Mouse (Mus musculus): ENCODE results near the gene Rangrf. TPM values are rescaled to one million over a fixed set of nuclear protein-coding genes. Genes with fewer than 3 reads are reported as not detected.
"Not testable (repeated sequence)": the region's sequence is repeated elsewhere in the genome, so short reads cannot be mapped to it uniquely, and the experiment has no call there.

Rangrf gene
- polyA plus RNA-seq, 1 experiment: 24.1 TPM

DNA sequence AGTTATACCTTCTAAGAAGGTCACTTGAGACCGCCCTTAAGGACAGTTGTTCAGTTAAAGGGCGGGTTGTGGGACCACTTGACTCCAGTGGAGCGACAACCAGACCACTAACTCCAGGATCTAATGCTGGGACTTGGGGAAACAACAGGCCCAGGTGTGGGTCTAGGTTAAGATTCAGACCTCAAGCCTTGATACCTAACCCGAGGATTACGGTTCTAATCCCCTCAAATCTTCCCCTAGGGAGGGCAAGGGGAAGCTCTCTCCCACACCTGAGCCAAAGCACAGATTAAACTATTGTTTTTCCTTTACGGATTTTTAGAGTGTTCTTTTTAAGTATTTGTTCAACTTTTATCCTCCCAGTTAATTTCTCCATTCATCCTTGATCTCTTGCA lies 930 bp downstream of the Rangrf start:
- TF ChIP-seq CTCF (IDR thresholded peaks at IDR 0.05; ENCODE audit: borderline replicate concordance, extremely low read depth, insufficient read depth, insufficient read length) (no peak), POLR2A (IDR thresholded peaks at IDR 0.05; ENCODE audit: borderline replicate concordance, extremely low read depth, insufficient read depth, insufficient read length, poor library complexity, severe bottlenecking) (no peak)
- no peak for DNase-seq (ENCODE audit: low read depth)

DNA sequence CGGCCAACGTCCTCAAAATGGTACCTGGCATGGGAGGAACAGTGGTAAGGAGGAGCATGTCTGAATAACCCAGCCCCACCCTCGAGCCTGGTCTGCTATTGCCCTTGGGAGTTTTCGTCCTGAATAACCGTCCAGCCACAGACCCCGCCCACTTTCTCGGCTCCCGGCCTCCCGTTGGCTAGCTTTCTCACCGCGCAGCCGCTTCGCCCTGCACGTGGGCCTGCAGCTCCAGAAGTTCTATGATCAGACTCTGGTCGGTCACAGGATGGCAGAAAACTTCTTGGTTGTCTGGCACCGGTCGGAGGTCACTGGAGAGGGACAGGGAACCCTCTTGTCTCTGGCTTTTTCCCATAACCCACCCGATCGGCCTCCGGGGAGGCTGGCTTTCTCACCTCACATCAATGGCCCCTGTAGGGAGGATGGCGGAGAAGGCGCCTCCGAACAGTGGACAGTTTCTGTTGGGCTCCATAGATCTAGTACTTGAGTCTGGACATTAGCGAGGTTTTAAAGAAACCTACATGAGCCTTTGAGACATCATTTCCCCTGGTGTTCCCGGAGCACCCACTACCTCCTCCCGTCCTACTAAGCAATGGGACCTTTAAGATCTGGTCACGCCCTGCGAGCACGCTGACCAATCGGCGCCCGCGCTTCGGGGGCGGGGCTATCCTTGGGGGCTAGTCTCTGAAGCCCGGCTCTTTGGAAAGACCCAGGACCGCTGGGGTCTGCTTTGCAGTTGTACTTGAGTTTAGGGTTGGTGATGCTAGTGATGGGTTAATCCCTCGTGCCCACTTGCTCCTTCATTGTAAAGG lies 1.5 kb downstream of the Rangrf start:
- peak; percentile 89 for DNase-seq (ENCODE audit: low read depth)

- no peak for DNase-seq (ENCODE audit: low read depth)
- TF ChIP-seq POLR2A (IDR thresholded peaks at IDR 0.05; ENCODE audit: borderline replicate concordance, extremely low read depth, insufficient read depth, insufficient read length, poor library complexity, severe bottlenecking): no peak
- TF ChIP-seq CTCF (IDR thresholded peaks at IDR 0.05; ENCODE audit: borderline replicate concordance, extremely low read depth, insufficient read depth, insufficient read length): no peak
These were observed 4.8 kb downstream of the Rangrf start for GRCm38 (mm10) chr11:68970232-68970631.

- DNase-seq (ENCODE audit: low read depth): no peak
- TF ChIP-seq POLR2A (IDR thresholded peaks at IDR 0.05; ENCODE audit: borderline replicate concordance, extremely low read depth, insufficient read depth, insufficient read length, poor library complexity, severe bottlenecking): no peak
- no peak for TF ChIP-seq CTCF (IDR thresholded peaks at IDR 0.05; ENCODE audit: borderline replicate concordance, extremely low read depth, insufficient read depth, insufficient read length)
These were observed 6.2 kb downstream of the Rangrf start for GRCm38 (mm10) chr11:68968752-68969151.

DNA sequence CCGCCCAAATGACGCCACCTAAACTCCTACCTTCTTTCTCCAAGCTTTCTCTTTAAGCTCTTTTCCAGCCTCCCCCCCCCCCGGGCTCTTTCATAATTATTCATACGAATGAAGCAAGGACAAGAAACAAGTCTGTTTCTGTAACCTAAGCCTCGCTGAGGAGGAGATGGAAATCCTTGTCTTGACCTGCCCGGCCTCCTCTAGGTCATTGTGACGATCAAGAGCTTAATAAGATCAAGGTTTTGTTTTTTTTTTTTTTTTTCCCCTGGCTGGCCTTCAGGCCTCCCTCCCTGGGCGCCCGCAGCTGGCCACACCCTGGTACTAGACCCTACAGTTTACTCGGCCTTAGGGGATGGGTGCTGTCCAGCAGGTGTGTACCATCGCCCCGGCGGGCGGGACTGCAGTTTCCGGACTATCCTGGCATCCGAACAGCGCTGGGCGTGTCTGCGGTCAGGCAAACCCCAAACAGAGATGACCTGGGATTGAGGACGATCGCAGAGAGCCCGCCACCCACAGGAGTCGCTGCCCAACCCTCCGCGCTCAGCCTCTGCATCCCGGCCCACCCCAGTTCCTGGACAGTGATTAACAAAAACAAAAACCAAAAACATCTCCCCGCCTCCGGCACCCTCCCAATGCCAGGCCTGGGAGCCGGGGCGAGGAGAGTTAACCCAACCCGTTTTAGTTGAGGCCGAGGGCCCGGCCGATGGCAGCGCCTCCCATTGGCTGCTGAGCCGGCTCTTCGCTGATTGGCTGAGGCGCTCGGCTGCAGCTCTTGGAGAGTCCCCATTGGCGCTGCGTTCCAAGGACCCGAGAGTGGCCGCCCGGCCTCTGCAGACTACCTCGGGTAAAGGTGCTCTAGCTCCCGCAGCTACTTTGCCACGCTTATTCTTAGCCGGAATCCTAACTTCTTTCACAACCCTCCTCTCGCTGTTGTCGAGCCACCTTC lies 7.4 kb downstream of the Rangrf start, which contains the start of gene Slc25a35:
Gene Slc25a35 (plus strand): TSS at position 795 of the 946 bp plus-strand sequence.
- TF ChIP-seq CTCF (IDR thresholded peaks at IDR 0.05; ENCODE audit: borderline replicate concordance, extremely low read depth, insufficient read depth, insufficient read length): no peak
- TF ChIP-seq POLR2A (IDR thresholded peaks at IDR 0.05; ENCODE audit: borderline replicate concordance, extremely low read depth, insufficient read depth, insufficient read length, poor library complexity, severe bottlenecking): peak; percentile 30; the same call in 1 of the 2 replicates
- DNase-seq (ENCODE audit: low read depth): peak; percentile 95

GRCm38 (mm10) chr11:68966554-68966953 lies 8.4 kb downstream of the Rangrf start:
- TF ChIP-seq CTCF (IDR thresholded peaks at IDR 0.05; ENCODE audit: borderline replicate concordance, extremely low read depth, insufficient read depth, insufficient read length): no peak
- TF ChIP-seq POLR2A (IDR thresholded peaks at IDR 0.05; ENCODE audit: borderline replicate concordance, extremely low read depth, insufficient read depth, insufficient read length, poor library complexity, severe bottlenecking): no peak
- no peak for DNase-seq (ENCODE audit: low read depth)

DNA sequence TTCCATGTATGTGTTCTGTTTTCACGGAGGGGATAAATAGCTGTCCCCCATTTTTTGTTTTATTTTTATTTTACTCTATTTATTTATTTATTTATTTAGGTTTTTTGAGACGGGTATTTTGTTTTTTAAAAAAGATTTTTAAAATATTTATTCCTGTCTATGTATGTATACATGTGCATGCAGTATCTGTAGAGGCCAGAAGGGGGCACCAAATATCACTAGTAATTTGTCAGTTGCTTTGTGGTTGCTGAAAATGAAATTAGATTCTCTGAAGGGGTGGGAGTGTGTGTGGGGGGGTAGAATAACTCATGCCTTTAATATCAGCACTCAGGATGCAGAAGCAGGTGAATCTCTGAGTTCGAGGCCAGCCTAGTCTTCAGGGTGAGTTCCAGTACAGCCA lies 9.1 kb downstream of the Rangrf start:
- TF ChIP-seq POLR2A (IDR thresholded peaks at IDR 0.05; ENCODE audit: borderline replicate concordance, extremely low read depth, insufficient read depth, insufficient read length, poor library complexity, severe bottlenecking) (no peak), CTCF (IDR thresholded peaks at IDR 0.05; ENCODE audit: borderline replicate concordance, extremely low read depth, insufficient read depth, insufficient read length) (peak; percentile 16; the same call in 1 of the 2 replicates)
- DNase-seq (ENCODE audit: low read depth): peak; percentile 68

DNA sequence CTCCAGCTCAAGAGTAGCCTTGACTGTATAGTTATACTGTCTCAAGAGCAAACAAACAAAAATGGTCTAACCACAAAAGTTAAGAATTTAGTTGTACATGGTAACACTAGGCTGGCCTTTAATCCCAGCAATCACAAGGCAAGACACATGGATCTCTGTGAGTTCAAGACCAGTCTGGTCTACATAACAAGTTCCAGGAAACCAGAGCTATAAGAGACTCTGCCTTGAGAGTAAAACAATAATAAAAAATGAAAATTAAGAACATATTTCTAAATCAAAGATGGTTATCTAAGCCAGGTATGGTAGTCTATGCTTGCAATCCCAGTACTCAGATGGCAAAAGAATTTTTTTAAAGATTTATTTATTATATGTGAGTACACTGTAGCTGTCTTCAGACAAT lies 9.9 kb downstream of the Rangrf start:
- DNase-seq (ENCODE audit: low read depth): no peak
- TF ChIP-seq POLR2A (IDR thresholded peaks at IDR 0.05; ENCODE audit: borderline replicate concordance, extremely low read depth, insufficient read depth, insufficient read length, poor library complexity, severe bottlenecking) (no peak), CTCF (IDR thresholded peaks at IDR 0.05; ENCODE audit: borderline replicate concordance, extremely low read depth, insufficient read depth, insufficient read length) (no peak)

- DNase-seq (ENCODE audit: low read depth): no peak
- no peak for TF ChIP-seq POLR2A (IDR thresholded peaks at IDR 0.05; ENCODE audit: borderline replicate concordance, extremely low read depth, insufficient read depth, insufficient read length, poor library complexity, severe bottlenecking)
- TF ChIP-seq CTCF (IDR thresholded peaks at IDR 0.05; ENCODE audit: borderline replicate concordance, extremely low read depth, insufficient read depth, insufficient read length): no peak
These were observed 11.6 kb downstream of the Rangrf start for GRCm38 (mm10) chr11:68963405-68963804.

GRCm38 (mm10) chr11:68962159-68962558 lies 12.8 kb downstream of the Rangrf start:
- DNase-seq (ENCODE audit: low read depth): not testable (repeated sequence)

- no peak for DNase-seq (ENCODE audit: low read depth)
- TF ChIP-seq POLR2A (IDR thresholded peaks at IDR 0.05; ENCODE audit: borderline replicate concordance, extremely low read depth, insufficient read depth, insufficient read length, poor library complexity, severe bottlenecking) (no peak), CTCF (IDR thresholded peaks at IDR 0.05; ENCODE audit: borderline replicate concordance, extremely low read depth, insufficient read depth, insufficient read length) (no peak)
These were observed 13.4 kb downstream of the Rangrf start for GRCm38 (mm10) chr11:68961596-68961995.

GRCm38 (mm10) chr11:68957971-68958370 lies 17.0 kb downstream of the Rangrf start:
- DNase-seq (ENCODE audit: low read depth): no peak
- TF ChIP-seq POLR2A (IDR thresholded peaks at IDR 0.05; ENCODE audit: borderline replicate concordance, extremely low read depth, insufficient read depth, insufficient read length, poor library complexity, severe bottlenecking): no peak
- TF ChIP-seq CTCF (IDR thresholded peaks at IDR 0.05; ENCODE audit: borderline replicate concordance, extremely low read depth, insufficient read depth, insufficient read length): no peak
